Mouse (Mus musculus) hindbrain, postnatal 0 days (tissue): ENCODE results near the gene Gm10228. TPM values are rescaled to one million over a fixed set of nuclear protein-coding genes. Genes with fewer than 3 reads are reported as not detected.

Experiments
- ATAC-seq: fragments of 200-750 bp; cut with Nextera tagmentation; 2 replicates; pipeline ENCODE4 v1.8.0; 2017; ENCODE audit warnings: mild to moderate bottlenecking, moderate TSS enrichment, moderate library complexity
- DNase-seq: peaks from one replicate; pipeline ENCODE4 v3.0.0-alpha.2; 2015; ENCODE audit warnings: low spot score
- H3K27ac ChIP-seq: fragments of 300-500 bp; sonication (generic); 2 replicates; pipeline ENCODE4 v1.5.1; 2014; ENCODE audit warnings: mild to moderate bottlenecking
- H3K27me3 ChIP-seq: fragments of 300-500 bp; sonication (generic); 2 replicates; pipeline ENCODE4 v1.6.1; 2014; ENCODE audit warnings: low read length, mixed read lengths; ENCODE audit not compliant: insufficient read depth
- H3K36me3 ChIP-seq: fragments of 300-500 bp; sonication (generic); 2 replicates; pipeline ENCODE4 v1.6.1; 2014; ENCODE audit warnings: low read length, mixed read lengths; ENCODE audit not compliant: insufficient read depth
- H3K4me1 ChIP-seq: fragments of 300-500 bp; sonication (generic); 2 replicates; pipeline ENCODE4 v1.6.1; 2014; ENCODE audit warnings: antibody characterized with exemption, low read length, mixed read lengths; ENCODE audit not compliant: insufficient read depth
- H3K4me2 ChIP-seq: fragments of 300-500 bp; sonication (generic); 2 replicates; pipeline ENCODE4 v1.6.1; 2014; ENCODE audit warnings: low read depth, mild to moderate bottlenecking, low read length, moderate library complexity, mixed read lengths
- H3K4me3 ChIP-seq: fragments of 300-500 bp; sonication (generic); 2 replicates; pipeline ENCODE4 v1.5.1; 2014; ENCODE audit warnings: low read length
- H3K9ac ChIP-seq: fragments of 300-500 bp; sonication (generic); replicated peaks from 2 replicates; pipeline ENCODE4 v1.6.1; 2014; ENCODE audit warnings: mild to moderate bottlenecking, low read length, moderate library complexity, mixed read lengths
- H3K9me3 ChIP-seq: fragments of 300-500 bp; sonication (generic); 2 replicates; pipeline ENCODE4 v1.6.1; 2016; ENCODE audit warnings: low read length, mixed read lengths
- CTCF ChIP-seq: IDR thresholded peaks from 2 replicates; pipeline ENCODE4 v1.5.1; 2016; ENCODE audit warnings: antibody characterized with exemption, control low read depth, low read depth
- WGBS: fragments of 180-500 bp; shearing (Covaris S2); extraction: QIAGEN DNeasy Blood & Tissue Kit; methylation state at CpG from one replicate; pipeline ENCODE4 v1.1.7; 2014; 5-methylcytosine and 5-hydroxymethylcytosine counted together
- polyA plus RNA-seq: library from polyadenylated mRNA; unstranded; fragments of >200 nt; fragmentation: Nextera tagmentation; extraction: Ambion mirVana; gene quantifications from 2 replicates; pipeline ENCODE4 v1.2.1, GENCODE M21; 2015
- total RNA-seq: library from RNA; depleted of rRNA; stranded (reverse); fragments of >200 nt; gene quantifications from 2 replicates; pipeline ENCODE4 v1.2.3, GENCODE M21; 2014; rRNA removed

The Gm10228 gene
- total and polyA plus RNA-seq, 2 experiments from 2014 or later: not detected

GRCm38 (mm10) chr16:89010659-89011058 is 30.6 kb downstream of the Gm10228 start, which contains the start of gene Krtap22-2:
TSS of gene Krtap22-2 (minus strand) at chr16:89010759.
- H3K27ac ChIP-seq: no peak within 1 kb of the TSS
- no peak within 1 kb of the TSS for H3K9ac ChIP-seq
- ATAC-seq (no peak), DNase-seq (no peak)
- no peaks in the 10 kb centered on the region for H3K27me3 ChIP-seq
- no peaks in the 10 kb centered on the region for H3K36me3 ChIP-seq
- no peak for TF ChIP-seq CTCF
- no peaks in the 10 kb centered on the region for H3K9me3 ChIP-seq
- WGBS: 83% methylated on average over 5 of the region's 5 CpGs
- H3K4me1 ChIP-seq: no peaks in the 10 kb centered on the region
- no peak within 1 kb of the TSS for H3K4me3 ChIP-seq
- no peak within 1 kb of the TSS for H3K4me2 ChIP-seq

Other genes with a start within 250 kb of the Gm10228 start
- not detected in 2 replicates for gene Gm20741, start 229.3 kb downstream of the Gm10228 start, total RNA-seq
- gene Gm20741, start 229.3 kb downstream of the Gm10228 start, polyA plus RNA-seq: not detected in 2 replicates
- not detected in 2 replicates for gene Krtap15, start 221.3 kb downstream of the Gm10228 start, total RNA-seq
- gene Krtap15, start 221.3 kb downstream of the Gm10228 start, polyA plus RNA-seq: not detected in 2 replicates
- not detected in 2 replicates for gene Krtap14, start 215.3 kb downstream of the Gm10228 start, total RNA-seq
- not detected in 2 replicates for gene Krtap14, start 215.3 kb downstream of the Gm10228 start, polyA plus RNA-seq
- not detected in 2 replicates for gene Krtap19-1, start 172.1 kb downstream of the Gm10228 start, total RNA-seq
- not detected in 2 replicates for gene Krtap19-1, start 172.1 kb downstream of the Gm10228 start, polyA plus RNA-seq
- gene Krtap19-2, start 167.2 kb downstream of the Gm10228 start, total RNA-seq: not detected in 2 replicates
- not detected in 2 replicates for gene Krtap19-2, start 167.2 kb downstream of the Gm10228 start, polyA plus RNA-seq
- not detected in 2 replicates for gene Krtap19-3, start 163.4 kb downstream of the Gm10228 start, total RNA-seq
- not detected in 2 replicates for gene Krtap19-3, start 163.4 kb downstream of the Gm10228 start, polyA plus RNA-seq
- not detected in 2 replicates for gene Krtap19-4, start 156.4 kb downstream of the Gm10228 start, total RNA-seq
- not detected in 2 replicates for gene Krtap19-4, start 156.4 kb downstream of the Gm10228 start, polyA plus RNA-seq
- gene Krtap19-5, start 145.0 kb downstream of the Gm10228 start, total RNA-seq: not detected in 2 replicates
- gene Krtap19-5, start 145.0 kb downstream of the Gm10228 start, polyA plus RNA-seq: not detected in 2 replicates
- gene Krtap19-9b, start 109.2 kb downstream of the Gm10228 start, total RNA-seq: not detected in 2 replicates
- not detected in 2 replicates for gene Krtap19-9b, start 109.2 kb downstream of the Gm10228 start, polyA plus RNA-seq
- gene Krtap16-3, start 78.6 kb downstream of the Gm10228 start, total RNA-seq: not detected in 2 replicates
- not detected in 2 replicates for gene Krtap16-3, start 78.6 kb downstream of the Gm10228 start, polyA plus RNA-seq
- gene Krtap22-2, start 30.7 kb downstream of the Gm10228 start, total RNA-seq: not detected in 2 replicates
- gene Krtap22-2, start 30.7 kb downstream of the Gm10228 start, polyA plus RNA-seq: not detected in 2 replicates
- not detected in 2 replicates for gene Gm10229, start 26.2 kb downstream of the Gm10228 start, total RNA-seq
- gene Gm10229, start 26.2 kb downstream of the Gm10228 start, polyA plus RNA-seq: not detected in 2 replicates
- gene Krtap6-1, start 9.8 kb downstream of the Gm10228 start, total RNA-seq: not detected in 2 replicates
- gene Krtap6-1, start 9.8 kb downstream of the Gm10228 start, polyA plus RNA-seq: not detected in 2 replicates
- gene Krtap6-5, start 6.4 kb upstream of the Gm10228 start, total RNA-seq: not detected in 2 replicates
- gene Krtap6-5, start 6.4 kb upstream of the Gm10228 start, polyA plus RNA-seq: not detected in 2 replicates
- gene 1110025L11Rik, start 22.5 kb upstream of the Gm10228 start, total RNA-seq: not detected in 2 replicates
- not detected in 2 replicates for gene 1110025L11Rik, start 22.5 kb upstream of the Gm10228 start, polyA plus RNA-seq
- not detected in 2 replicates for gene Krtap6-3, start 42.5 kb upstream of the Gm10228 start, total RNA-seq
- gene Krtap6-3, start 42.5 kb upstream of the Gm10228 start, polyA plus RNA-seq: not detected in 2 replicates
- gene Gm6358, start 99.4 kb upstream of the Gm10228 start, total RNA-seq: not detected in 2 replicates
- gene Gm6358, start 99.4 kb upstream of the Gm10228 start, polyA plus RNA-seq: not detected in 2 replicates
- not detected in 2 replicates for gene Gm10061, start 109.6 kb upstream of the Gm10228 start, total RNA-seq
- not detected in 2 replicates for gene Gm10061, start 109.6 kb upstream of the Gm10228 start, polyA plus RNA-seq
- gene Gm9789, start 116.5 kb upstream of the Gm10228 start, total RNA-seq: not detected in 2 replicates
- gene Gm9789, start 116.5 kb upstream of the Gm10228 start, polyA plus RNA-seq: not detected in 2 replicates
- gene Gm7735, start 128.0 kb upstream of the Gm10228 start, total RNA-seq: not detected in 2 replicates
- gene Gm7735, start 128.0 kb upstream of the Gm10228 start, polyA plus RNA-seq: not detected in 2 replicates
- not detected in 2 replicates for gene 1110057P08Rik, start 133.3 kb upstream of the Gm10228 start, total RNA-seq
- gene 1110057P08Rik, start 133.3 kb upstream of the Gm10228 start, polyA plus RNA-seq: not detected in 2 replicates
- not detected in 2 replicates for gene Krtap20-2, start 164.4 kb upstream of the Gm10228 start, total RNA-seq
- gene Krtap20-2, start 164.4 kb upstream of the Gm10228 start, polyA plus RNA-seq: not detected in 2 replicates